Mouse (Mus musculus) right cerebral cortex, postnatal 25 days (tissue): ENCODE data around the gene Chga.

Experiments used
- DNase-seq: peaks from one replicate; pipeline ENCODE4 v3.0.0; 2022

Chga gene

GRCm38 (mm10) chr12:102601847-102602246 lies 47.1 kb downstream of the Chga start:
- DNase-seq = no peak

GRCm38 (mm10) chr12:102602255-102603041 lies 47.7 kb downstream of the Chga start:
- no peak for DNase-seq

- no peak for DNase-seq
Observed at GRCm38 (mm10) chr12:102605607-102606006, 50.8 kb downstream of the Chga start.

GRCm38 (mm10) chr12:102607066-102607465 lies 52.3 kb downstream of the Chga start:
- DNase-seq = no peak

- DNase-seq = no peak
Observed at GRCm38 (mm10) chr12:102607808-102608517, 53.2 kb downstream of the Chga start.

- no peak for DNase-seq
Observed at GRCm38 (mm10) chr12:102610927-102611326, 56.2 kb downstream of the Chga start.

- DNase-seq = no peak
Observed at GRCm38 (mm10) chr12:102612431-102612830, 57.7 kb downstream of the Chga start.

GRCm38 (mm10) chr12:102613411-102613810 lies 58.6 kb downstream of the Chga start:
- DNase-seq = no peak
